Mouse (Mus musculus) cortical plate, adult 2 months (tissue): Measurements from ENCODE around the gene Blnk.

Source experiments
- CTCF ChIP-seq: fragments of 200-500 bp; IDR thresholded peaks from 2 replicates; pipeline ENCODE4 v1.5.1; 2011; ENCODE audit warnings: mild to moderate bottlenecking, control low read depth, low read length; ENCODE audit not compliant: insufficient read depth; ENCODE audit errors: extremely low read depth
- POLR2A ChIP-seq: fragments of 200-500 bp; IDR thresholded peaks from 2 replicates; pipeline ENCODE4 v1.6.1; 2011; ENCODE audit warnings: mild to moderate bottlenecking, low read length, control low read depth; ENCODE audit not compliant: insufficient read depth; ENCODE audit errors: extremely low read depth

GRCm38 (mm10) chr19:40995449-40996401, 1.4 kb upstream of the Blnk start:
- TF ChIP-seq CTCF (no peak), POLR2A (no peak)
